Mouse (Mus musculus) adrenal gland, adult 8-10 months (tissue): ENCODE results near the gene Gm45783. TPM values are rescaled to one million over a fixed set of nuclear protein-coding genes. Genes with fewer than 3 reads are reported as not detected.
"Not testable (repeated sequence)": the region's sequence is repeated elsewhere in the genome, so short reads cannot be mapped to it uniquely, and the experiment has no call there.

ENCODE experiments used
- DNase-seq: peaks from one replicate; pipeline ENCODE4 v3.0.0; 2022
- microRNA-seq, 2 experiments: library from miRNA; unstranded; fragments of <30 nt; microRNA quantifications; one replicate each; pipeline ENCODE4 v1.2.0; 2022
- total RNA-seq, 4 experiments: library from RNA; stranded (reverse); gene quantifications; 2 replicates each; pipeline ENCODE4 v1.2.4; 2022

The Gm45783 gene
- 1 to 10 TPM in 2 of 4 experiments, not detected in 2; 2.0 to 3.2 TPM for total RNA-seq

- peak; percentile 13 for DNase-seq
Measured at GRCm38 (mm10) chr7:7374431-7374830, at the start of gene Gm45783. Gene Gm45783, minus strand, starts transcription at chr7:7374573.

GRCm38 (mm10) chr7:7399603-7400002 is 25.2 kb upstream of the Gm45783 start, which contains the start of gene Vmn2r31:
Gene Vmn2r31, minus strand, starts transcription at chr7:7399703.
- DNase-seq, result not testable (repeated sequence)

GRCm38 (mm10) chr7:7337509-7337908 is 36.9 kb downstream of the Gm45783 start, which contains the start of gene Vmn2r30:
Gene Vmn2r30, minus strand, starts transcription at chr7:7337609.
- not testable (repeated sequence) for DNase-seq

- peak; percentile 31 for DNase-seq
Measured at GRCm38 (mm10) chr7:7295595-7295994, 78.8 kb downstream of the Gm45783 start.

Small RNA genes within 50 kb of the gene (microRNA-seq; reads per million reads assigned to microRNA genes)
- 2.5 to 2.8 reads per million in 2 experiments for gene Mir5620

Other genes with a start within 250 kb of the Gm45783 start
- gene Zfp773, start 237.8 kb downstream of the Gm45783 start, total RNA-seq, result 1 to 10 TPM in 3 of 4 experiments, under 1 TPM in 1; 0.98 to 1.2 (median 1.0) TPM
- gene Zfp418, start 203.2 kb downstream of the Gm45783 start, total RNA-seq, result 1 to 10 TPM; 2.6 to 4.2 (median 3.3) TPM
- 1 to 10 TPM; 4.1 to 7.7 (median 6.5) TPM for gene Zfp772, start 164.6 kb downstream of the Gm45783 start, total RNA-seq
- 1 to 10 TPM; 1.0 to 1.7 (median 1.4) TPM for gene Vmn2r29, start 127.2 kb downstream of the Gm45783 start, total RNA-seq
- gene Gm45844, start 96.3 kb downstream of the Gm45783 start, total RNA-seq, result 1 to 10 TPM; 4.1 to 7.9 (median 5.3) TPM
- 10 to 100 TPM; 62.5 to 81.8 (median 73.6) TPM for gene Clcn4, start 73.7 kb downstream of the Gm45783 start, total RNA-seq
- gene Vmn2r30, start 37.0 kb downstream of the Gm45783 start, total RNA-seq, result under 1 TPM; 0.22 to 0.31 (median 0.26) TPM
- not detected for gene Vmn2r31, start 25.1 kb upstream of the Gm45783 start, total RNA-seq
- not detected for gene Vmn2r32, start 105.4 kb upstream of the Gm45783 start, total RNA-seq
- gene Vmn2r33, start 192.2 kb upstream of the Gm45783 start, total RNA-seq, result not detected